Mouse (Mus musculus): ENCODE results near the gene Gm20388. TPM values are rescaled to one million over a fixed set of nuclear protein-coding genes. Genes with fewer than 3 reads are reported as not detected.
A peak's percentile ranks its signal among the peaks of the same experiment; 100 is the strongest.

Gene Gm20388
- total RNA-seq, 2 experiments from 2014 or later: 4.0 TPM; not detected in 1

DNA sequence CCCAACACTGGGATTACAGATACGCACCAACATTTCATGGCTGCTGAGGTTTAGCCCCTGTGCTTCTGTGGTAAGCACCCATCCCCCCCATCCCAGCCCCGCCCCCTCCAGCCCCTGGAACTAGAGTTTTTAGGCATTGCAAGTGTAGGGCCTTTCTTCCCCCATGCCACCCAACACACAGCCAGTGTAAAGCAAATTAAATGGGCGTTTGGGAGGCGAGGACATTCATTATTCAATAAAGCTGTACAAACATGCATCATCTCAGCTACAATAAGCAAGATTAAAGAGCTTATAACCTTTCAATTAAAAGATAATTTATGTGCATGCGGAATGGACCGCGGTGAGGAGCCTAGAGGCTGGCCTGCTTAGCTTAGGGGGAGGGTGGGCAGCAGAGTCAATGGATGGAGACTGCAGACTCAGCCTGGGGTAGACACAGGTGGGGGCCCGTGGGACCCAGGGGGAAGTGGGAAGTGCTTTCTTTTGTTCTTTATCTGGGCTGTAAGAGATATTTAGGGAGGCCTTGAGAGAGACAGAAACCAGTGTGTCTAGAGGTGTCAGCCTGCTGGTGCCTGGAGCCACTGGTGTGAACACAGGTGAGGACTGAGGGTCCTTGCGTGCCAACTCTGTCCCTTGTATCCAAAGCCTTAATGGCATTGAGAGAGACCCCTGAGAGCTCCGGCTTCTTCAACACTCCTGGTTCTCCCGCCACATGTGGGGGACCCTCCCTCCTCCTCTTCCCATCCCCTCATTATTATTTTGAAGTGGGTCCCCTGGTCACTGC lies 2439.9 kb downstream of the Gm20388 start:
- DNase-seq: no peak

DNA sequence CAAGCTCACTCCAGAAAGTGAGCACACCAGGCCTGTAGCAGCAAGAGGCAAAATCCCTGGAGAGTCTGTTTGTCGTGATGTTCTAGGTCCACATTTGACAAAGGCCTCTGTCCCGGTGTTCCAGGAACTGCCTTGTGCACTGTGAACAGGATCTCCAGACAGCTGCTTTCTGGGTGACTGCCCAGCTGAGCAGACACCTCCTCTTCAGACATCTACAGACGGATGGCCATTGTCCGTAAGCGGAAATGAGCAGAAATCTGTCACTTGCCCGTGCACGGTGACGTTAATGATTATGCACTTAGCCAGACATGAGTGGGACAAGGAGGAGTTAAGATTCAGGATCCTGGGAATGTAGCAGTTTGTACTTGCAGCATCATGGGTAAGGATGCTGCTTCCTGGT lies 2443.5 kb downstream of the Gm20388 start:
- no peak for DNase-seq

DNA sequence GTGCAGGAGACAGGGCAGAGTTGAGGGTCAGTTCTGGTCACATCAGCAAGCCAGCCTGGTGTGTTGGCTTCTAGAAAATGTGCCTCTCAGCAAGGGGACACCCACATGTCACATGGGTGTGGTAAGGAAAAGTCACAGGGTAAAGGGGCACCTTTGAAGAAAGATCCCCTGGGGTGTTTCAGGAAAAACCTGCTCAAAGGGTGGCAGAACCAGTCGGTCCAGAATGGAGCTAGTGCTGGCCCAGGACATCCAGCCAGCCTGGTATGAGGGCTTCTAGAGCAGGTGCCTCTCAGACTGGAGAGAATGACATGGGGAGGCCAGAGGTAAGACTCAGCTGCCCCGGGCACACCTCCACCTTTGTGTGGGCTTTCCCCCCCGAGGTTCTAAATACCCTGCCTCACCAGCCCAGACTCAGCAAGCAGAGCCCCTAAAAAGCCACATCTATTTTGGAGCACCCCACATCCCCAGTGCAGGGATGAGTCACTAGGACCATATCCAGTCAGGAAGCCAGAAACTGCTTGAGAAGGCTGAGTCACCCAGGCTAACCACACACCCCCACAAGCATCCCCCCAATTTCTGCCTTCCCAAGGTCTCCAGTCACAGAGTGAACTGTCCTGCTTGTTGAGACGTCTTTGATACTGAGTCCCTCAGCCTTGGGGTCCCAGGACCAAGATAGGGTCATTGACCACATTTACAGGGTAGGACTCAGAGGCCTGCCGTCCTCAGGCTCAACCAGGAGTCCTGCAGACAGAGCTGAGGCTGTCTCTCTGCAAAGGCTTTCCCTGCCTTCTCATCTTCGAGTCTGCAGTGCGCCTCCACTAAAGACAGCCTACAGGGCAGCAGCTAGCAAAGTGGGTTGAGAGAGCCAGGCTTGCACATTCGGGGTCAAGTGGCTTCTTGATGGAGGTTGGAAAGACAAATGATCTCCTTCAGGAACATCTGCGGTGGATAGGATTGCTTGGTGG lies 2445.3 kb downstream of the Gm20388 start:
- DNase-seq: no peak

DNA sequence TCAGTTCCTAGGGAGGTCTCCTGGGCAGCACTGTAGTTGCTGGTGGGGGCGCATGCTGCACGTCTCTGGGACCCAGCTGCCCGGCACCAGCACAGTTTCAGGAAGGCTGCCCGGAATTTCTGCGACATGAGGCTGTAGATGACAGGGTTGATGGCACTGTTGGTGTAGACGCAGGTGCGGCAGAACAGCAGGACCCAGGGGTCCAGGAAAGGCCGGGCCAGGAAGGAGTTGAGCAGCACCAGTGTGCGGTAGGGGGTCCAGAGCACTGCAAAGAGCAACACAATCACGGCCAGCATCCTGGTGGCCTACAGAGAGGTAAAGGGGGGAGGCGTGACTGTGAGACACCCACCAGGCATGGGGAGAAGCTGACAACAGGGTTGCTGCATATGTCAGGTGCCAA lies 2446.6 kb downstream of the Gm20388 start:
- DNase-seq: no peak

DNA sequence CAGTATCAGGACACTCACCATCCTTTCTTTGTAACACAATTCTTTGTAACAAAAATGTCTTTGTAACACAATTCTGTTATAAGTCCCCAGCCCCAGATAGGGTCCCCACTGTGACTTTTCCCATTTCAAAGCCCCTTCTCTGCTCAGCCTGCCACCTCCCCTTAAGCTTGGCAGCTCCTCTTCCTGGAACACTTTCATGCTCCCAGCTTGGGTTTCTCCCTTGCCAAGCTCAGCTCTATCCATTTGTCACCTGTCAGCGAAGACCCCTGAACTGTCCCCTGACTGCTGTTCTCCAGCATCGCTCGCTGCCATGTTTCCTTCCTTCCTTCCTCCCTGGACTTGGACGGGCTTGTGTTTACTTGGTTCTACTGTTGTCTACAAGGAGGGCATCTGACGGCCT lies 2447.0 kb downstream of the Gm20388 start:
- DNase-seq: no peak

DNA sequence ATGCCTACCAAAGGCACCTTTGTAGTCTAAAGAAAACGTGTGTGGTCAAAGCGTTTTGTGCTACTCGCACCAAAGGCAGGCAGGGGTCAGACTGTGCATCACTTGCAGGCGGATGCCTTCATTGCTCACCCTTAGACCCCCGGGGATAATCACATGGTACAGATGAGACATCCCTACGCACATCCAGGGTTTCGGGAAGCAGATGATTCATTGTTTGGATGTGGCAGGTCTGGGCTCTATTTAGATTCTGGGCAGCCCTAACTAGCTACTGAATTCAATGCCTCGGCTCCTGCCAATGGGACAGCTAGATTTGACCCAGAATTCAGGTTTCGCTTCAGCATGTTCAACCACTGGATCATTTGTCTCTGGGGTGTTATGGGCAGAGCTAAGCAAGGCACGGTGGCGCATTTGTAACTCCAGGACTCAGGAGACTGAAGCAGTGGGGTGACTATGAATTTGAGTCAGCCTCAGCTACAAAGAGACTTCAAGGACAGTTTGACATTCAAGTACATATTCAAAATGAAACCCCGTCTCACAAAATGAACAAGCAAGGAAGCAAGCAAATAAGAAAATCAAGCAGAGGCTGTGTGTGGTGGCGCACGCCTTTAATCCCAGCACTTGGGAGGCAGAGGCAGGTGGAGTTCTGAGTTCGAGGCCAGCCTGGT lies 2448.6 kb downstream of the Gm20388 start:
- DNase-seq: no peak

DNA sequence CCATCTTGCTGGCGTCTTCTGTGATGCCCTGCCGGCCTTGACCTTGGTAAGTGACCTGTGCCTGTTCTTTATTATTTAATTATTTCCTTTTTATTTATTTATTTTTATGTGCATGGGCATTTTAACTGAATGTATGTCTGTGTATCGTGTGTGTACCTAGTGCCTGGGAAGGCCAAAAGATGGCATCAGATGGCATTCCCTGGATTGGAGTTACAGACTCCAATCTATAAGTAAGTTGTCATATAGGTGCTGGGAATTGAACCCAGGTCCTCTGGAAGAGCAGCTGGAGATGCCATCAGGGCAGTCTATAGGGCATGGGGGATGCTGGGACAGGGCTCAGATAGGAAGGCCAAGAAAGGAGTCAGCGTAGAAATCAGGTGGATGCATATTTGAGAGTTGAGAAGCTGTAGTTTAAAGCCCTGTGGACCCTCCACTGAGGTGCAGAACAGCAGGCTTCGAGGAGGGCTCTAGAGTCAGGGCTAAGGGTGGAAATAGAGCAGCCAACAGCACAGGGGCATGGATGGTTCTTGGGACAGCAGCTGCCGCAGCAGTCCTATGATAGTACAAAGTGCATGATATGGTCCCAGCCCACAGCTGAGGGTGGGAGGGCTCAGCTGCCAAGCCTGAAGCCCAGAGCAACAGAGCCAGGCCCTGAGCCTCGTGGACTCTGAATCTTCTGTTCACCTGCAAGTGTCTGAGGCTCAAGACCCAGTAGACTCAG lies 2450.2 kb downstream of the Gm20388 start, which contains the start of gene Trhr2:
Gene Trhr2, minus strand, starts transcription at position 51 of the 721 bp plus-strand sequence.
- no peak for DNase-seq

DNA sequence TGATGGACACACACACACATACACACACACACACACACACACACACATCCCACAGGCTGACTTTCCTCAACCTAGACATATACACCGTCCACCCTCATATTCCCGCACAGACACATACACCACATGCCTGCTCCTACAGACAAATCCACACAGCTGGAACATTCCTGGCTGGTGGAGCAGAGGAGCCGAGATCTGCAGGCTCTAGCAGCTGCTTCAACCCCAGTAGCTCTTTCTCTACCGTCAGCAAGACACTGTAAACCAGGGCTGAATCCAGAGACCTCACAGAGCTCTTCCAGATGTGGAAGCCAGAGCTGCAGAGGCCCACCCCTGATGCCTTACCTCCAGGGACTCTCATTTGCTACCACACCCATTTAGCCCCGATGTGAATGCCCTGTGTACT lies 2451.6 kb downstream of the Gm20388 start:
- DNase-seq: no peak

DNA sequence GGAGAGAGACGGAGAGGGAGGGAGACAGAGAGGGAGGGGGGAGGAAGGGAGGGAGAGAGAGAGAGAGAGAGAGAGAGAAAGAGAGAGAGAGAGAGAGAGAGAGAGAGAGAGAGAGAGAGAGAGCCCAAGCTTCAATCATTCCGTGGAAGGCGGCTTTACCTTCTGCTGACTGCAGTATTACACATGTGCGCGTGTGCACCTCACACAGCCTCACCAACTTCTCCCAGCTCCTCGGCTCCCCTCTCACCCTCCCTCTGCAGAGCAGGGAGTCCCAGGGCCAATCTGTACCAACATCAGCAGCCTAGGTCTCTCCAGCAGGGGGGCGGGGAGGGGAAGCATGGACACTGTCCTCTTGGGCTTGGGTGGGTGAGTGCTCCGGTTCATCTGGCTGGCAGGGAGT lies 2452.3 kb downstream of the Gm20388 start:
- no peak for DNase-seq

DNA sequence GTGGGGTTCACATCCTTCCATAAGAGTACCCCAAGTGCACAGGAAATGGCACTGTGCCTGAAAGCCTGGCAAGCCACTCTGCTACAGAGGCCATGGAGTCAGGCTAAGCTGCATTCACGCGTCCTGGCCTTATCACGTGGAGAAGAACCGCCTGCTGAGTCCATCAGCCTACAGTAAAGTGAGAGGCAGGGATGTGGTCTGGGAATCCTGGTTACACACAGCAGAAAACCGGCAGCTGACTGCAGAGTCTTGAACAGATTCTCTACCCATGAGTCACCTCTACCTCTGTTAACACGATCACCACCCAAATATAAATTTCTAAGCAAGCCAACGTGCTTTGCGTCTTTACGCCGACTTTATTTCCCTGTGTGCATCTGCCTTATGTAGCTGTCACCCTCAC lies 2457.9 kb downstream of the Gm20388 start:
- DNase-seq: no peak

DNA sequence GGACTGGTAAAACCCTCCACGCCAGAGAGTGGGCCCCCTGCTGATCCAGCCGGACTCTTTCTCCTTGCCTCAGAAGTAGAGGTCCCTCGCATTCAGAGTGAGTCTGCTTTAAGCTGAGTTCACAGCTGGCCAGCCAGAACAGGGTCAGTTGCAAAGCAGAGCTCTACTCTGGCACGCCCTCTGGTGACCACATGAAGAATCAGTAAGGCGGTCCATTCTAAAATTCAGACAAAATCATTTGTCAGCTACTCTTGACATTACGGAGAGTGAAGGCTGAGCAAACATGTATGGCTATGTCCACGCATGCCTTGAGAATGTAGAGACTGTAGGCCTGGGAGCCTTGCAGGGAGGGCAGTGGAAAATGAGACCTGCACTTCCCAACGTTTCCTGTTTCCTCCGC lies 2459.0 kb downstream of the Gm20388 start:
- peak; percentile 52 to 77 for DNase-seq

DNA sequence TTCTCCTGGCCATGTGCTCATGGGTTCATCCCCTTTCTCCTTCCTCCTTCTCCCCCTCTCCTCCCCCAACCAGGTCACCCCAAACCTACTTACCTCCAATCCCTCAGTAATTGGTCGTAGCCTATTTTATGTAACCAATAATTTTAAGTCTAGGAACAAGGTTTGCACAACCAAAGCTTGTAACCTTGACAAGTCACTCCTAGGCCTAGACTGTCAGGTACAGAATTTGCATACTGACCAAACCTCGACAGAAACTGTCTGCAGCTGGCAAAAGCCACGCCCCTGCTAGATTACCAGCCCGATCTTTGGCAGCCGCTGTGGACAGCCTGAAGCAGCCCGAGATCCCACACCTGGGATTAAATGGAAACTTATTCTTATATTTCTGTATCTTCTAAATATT lies 2461.1 kb downstream of the Gm20388 start:
- DNase-seq: no peak

DNA sequence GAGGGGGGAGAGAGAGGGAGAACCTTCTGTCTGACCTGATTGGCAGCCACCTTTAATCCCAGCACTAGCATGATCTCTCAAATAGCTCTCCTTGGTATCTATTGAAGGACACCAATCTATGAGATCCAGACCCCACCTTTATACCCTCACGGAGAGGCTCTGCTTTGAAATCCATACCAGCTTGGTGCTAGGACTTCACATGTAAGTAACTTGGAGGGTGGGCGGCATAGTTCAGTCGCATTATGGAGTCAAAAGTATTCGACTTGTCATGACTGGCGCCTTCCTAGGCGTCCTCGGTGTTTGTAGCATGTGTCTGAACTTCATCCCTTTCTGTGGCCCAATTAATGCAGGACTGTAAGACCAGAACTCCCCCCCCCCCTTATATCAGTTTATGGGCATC lies 2464.7 kb downstream of the Gm20388 start:
- DNase-seq: no peak

DNA sequence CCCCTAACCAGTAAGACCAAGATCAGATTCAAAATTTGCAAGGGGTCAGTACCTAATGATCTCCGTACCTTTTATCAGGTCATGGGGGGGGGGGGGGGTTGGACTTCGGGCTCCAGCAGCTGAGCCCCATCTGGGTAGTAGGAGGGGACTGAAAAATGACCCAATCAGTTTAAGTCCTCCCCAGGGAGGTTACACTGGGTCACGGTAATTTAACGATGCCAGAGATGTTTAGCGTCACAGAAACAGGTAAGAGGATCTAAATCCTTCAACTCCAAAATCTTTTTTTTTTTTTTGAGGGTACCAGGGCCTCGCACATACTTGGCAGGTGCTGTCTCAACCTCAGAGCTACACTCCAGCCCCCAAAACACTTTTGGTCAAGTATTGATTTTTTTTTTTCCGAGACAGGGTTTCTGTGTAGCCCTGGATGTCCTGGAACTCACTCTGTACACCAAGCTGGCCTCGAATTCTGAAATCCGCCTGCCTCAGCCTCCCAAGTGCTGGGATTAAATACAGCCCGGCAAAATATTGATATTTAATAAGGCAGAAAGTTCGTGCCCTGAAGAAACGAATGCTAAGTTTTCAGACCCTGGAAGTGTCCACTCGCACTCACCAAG lies 2465.2 kb downstream of the Gm20388 start:
- peak in 1 of 2 experiments; percentile 5 for DNase-seq

DNA sequence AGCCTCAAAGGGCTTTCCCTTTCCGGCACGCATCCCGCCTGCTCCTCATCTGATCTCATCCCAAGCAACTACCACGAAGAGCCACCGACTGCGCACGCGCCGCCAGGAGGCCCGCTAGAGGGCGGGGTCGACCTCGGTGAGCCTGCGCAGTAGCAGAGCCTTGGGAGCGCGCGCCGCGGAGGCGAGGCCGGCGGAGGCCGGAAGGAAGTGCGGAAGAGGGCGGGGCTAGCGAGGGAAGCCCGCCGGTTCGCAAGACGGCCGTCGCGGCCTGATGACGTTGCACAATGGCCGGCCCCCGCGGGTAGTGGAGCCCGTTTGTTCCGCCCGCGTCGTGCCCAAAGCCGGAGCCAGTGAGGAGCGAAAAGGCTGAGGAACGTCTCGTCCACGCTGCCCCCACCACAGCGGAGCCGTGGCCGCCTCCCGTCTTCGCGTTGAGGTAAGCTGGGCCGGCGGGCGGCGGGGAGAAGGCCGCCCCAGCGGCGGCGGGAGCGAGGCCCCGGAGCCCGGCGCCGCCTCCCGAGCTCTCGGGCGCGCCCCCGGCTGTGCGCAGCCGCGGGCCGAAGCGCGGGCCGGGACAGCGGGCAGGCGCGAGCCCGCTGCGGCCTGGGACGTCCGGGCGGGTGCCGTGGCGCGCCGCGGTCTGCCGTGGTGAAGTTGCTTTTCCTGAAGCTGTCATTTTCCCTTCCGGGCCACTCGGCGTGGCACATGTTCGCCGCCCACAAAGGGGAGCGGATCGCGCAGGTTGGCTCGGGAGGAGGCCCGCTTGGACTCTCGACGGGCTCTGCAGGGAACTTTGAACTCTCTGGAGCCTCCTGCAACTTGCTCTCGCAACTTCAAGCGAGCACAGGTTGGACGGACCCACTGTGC lies 2466.0 kb downstream of the Gm20388 start, which contains the start of gene Zc3h18:
Gene Zc3h18, plus strand, starts transcription at position 245 of the 867 bp plus-strand sequence.
- peak; percentile 99 for DNase-seq

DNA sequence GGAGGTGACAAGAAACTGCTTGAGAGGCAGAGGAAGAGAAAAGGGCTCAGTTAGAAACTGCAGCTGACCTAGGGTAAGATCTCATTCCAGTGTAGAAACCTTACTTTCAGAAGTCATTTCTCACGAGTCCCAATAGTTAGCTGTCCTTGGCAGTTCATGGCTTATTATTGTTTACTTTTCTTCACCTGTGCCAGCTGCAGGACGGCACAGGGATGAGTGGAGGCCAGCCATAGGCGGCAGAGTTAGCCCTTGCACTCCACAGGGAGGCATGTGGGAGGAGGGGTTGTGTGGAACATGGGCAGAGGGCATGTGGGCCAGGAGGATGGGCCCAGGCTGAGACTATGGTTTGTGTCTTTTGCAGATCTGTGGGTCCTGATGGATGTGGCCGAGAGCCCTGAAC lies 2472.4 kb downstream of the Gm20388 start:
- no peak for DNase-seq

DNA sequence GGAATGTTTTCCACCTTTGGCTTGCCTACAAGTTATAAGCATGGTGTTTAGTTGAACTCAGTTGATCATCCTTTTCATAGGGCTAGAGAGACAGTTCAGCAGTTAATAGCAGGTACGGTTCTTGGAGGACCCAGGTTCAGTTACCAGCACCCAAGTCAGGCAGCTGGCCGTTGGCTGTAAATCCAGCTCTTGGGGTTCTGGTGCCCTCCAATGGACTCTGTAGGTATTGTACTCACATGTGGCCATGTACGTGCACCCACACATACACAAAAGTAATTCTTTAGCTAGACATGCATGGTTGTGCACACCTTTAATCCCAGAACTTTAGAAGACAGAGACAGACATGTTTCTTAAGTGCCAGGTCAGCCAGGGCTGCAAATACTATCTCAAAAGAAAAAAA lies 2478.7 kb downstream of the Gm20388 start:
- DNase-seq: no peak

DNA sequence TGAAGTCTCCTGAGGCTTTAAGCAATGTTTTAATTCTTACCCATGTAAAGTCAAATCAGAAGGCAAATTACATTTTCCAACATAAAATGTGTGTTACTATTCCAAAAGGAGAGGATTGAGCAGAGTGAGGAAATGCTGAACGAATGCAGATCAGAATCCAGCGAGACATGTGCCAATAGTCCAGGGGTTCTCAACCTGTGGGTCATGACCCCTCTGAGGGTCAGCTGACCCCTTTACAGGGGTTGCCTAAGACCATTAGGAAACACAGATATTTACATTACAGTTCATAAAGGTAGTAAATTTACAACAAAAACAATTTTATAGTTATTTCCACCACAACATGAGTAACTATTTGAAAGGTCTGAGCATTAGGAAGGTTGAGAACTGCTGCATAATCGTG lies 2480.1 kb downstream of the Gm20388 start:
- DNase-seq: no peak

DNA sequence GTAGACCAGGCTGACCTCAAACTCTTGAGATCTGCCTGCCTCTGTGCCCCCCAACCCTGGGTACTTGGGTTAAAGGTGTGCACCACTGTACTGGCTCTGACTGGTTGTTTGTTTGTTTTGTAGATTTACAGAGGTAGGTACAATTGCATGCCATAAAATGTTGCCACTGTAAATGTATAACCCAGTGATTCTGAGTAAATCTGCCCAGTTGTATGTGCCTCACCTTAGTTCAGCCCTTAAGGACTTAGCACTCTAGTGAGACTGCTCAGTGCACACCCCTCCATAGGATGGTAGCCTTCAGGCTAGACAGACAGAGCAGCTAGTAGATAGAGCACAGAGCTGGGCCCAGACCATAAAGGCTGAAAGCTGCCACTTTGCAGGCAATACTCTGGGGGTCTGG lies 2483.1 kb downstream of the Gm20388 start:
- no peak for DNase-seq

DNA sequence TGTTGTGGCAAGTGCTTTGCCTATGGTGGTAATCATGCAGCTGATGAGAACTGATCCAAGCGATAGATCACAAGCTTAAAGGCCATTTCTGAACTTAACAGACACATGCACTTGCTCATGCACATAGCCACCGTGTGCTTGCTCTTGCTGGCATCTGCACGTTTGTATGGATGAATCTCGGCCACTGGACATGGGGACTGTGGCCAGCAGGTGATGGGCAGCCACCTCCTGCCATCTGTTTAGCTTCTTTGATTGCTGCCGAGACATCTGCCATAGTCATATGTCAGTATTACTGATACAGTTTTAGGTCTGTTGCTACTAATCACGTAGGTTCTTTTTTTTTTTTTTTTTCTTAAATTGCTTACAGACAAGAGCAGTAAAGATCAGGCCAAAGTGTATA lies 2484.7 kb downstream of the Gm20388 start:
- DNase-seq: no peak
